Mouse (Mus musculus): ENCODE measurements around the gene Oas1h. TPM values are rescaled to one million over a fixed set of nuclear protein-coding genes. Genes with fewer than 3 reads are reported as not detected.
"Not testable (repeated sequence)": the region's sequence is repeated elsewhere in the genome, so short reads cannot be mapped to it uniquely, and the experiment has no call there.

Oas1h gene
- polyA plus RNA-seq, 1 experiment from 2014 or later = not detected

GRCm38 (mm10) chr5:120902056-120902455 lies 40.8 kb downstream of the Oas1h start:
- Histone ChIP-seq H3K27ac (no peak overlapping the region), H3K4me2 (replicated peaks) (no peak overlapping the region), H3K9ac (no peak overlapping the region), H3K36me3 (no peaks in the 10 kb centered on the region), H3K27me3 (no peaks in the 10 kb centered on the region), H3K4me3 (no peak overlapping the region), H3K9me3 (no peaks in the 10 kb centered on the region), H3K4me1 (no peaks in the 10 kb centered on the region)
- WGBS = 91% methylated on average over 5 of the region's 5 CpGs
- no peak for ATAC-seq (ENCODE audit: insufficient number of reproducible peaks, insufficient read depth, low FRiP score, low TSS enrichment)

- 32% methylated on average over 9 of the region's 12 CpGs for WGBS
- not testable (repeated sequence) for H3K27me3 ChIP-seq; H3K9me3 ChIP-seq; H3K9ac ChIP-seq; H3K36me3 ChIP-seq; ATAC-seq (ENCODE audit: insufficient number of reproducible peaks, insufficient read depth, low FRiP score, low TSS enrichment); H3K4me2 ChIP-seq (replicated peaks); H3K4me3 ChIP-seq; H3K4me1 ChIP-seq; H3K27ac ChIP-seq
Observed at GRCm38 (mm10) chr5:120906791-120907733, 45.8 kb downstream of the Oas1h start, which contains the start of gene Oas1a. TSS of gene Oas1a (minus strand) at chr5:120907521.

GRCm38 (mm10) chr5:120908196-120908920 lies 47.1 kb downstream of the Oas1h start:
- H3K27ac ChIP-seq = no peak overlapping the region
- WGBS = 42% methylated on average over 7 of the region's 7 CpGs

DNA sequence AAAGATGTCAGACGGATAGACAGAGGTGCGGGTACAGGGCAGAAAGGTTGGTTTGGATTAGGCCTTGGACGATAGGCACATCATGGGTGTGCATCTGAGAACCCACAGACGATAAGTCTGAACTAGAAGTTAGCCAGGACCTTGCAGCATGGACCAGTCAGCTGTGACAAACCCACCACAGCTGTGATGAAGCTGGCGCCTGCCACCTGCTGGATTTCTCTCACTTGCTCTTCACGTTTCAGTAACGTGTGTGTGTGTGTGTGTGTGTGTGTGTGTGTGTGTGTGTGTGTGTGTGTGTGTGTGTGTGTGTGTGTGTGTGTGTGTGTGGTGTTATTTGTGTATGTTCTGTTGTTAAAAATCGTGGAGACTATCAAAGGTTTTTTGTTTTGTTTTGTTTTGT lies 53.0 kb downstream of the Oas1h start, which contains the start of gene Oas1d:
Gene Oas1d, plus strand, starts transcription at position 333 of the 400 bp plus-strand sequence.
- H3K27ac ChIP-seq; H3K27me3 ChIP-seq; H3K4me1 ChIP-seq; H3K4me2 ChIP-seq (replicated peaks); H3K9ac ChIP-seq; H3K9me3 ChIP-seq; H3K4me3 ChIP-seq; ATAC-seq (ENCODE audit: insufficient number of reproducible peaks, insufficient read depth, low FRiP score, low TSS enrichment); H3K36me3 ChIP-seq: not testable (repeated sequence)
- WGBS = 50% methylated on average over 8 of the region's 8 CpGs

More at GRCm38 (mm10) chr5:120908196-120908920, 47.1 kb downstream of the Oas1h start:
- H3K27me3 ChIP-seq = no peaks in the 10 kb centered on the region
- no peaks in the 10 kb centered on the region for H3K36me3 ChIP-seq
- H3K4me3 ChIP-seq = no peak overlapping the region
- H3K4me1 ChIP-seq = no peaks in the 10 kb centered on the region
- H3K9ac ChIP-seq = no peak overlapping the region
- no peak overlapping the region for H3K4me2 ChIP-seq (replicated peaks)
- no peaks in the 10 kb centered on the region for H3K9me3 ChIP-seq
- ATAC-seq (ENCODE audit: insufficient number of reproducible peaks, insufficient read depth, low FRiP score, low TSS enrichment) = no peak

GRCm38 (mm10) chr5:120919156-120919935 lies 58.1 kb downstream of the Oas1h start:
- H3K9ac ChIP-seq = not testable (repeated sequence)

GRCm38 (mm10) chr5:120920296-120920695 lies 59.1 kb downstream of the Oas1h start:
- WGBS = 79% methylated on average over 3 of the region's 3 CpGs
- no peak for ATAC-seq (ENCODE audit: insufficient number of reproducible peaks, insufficient read depth, low FRiP score, low TSS enrichment)
- no peak overlapping the region for H3K4me3 ChIP-seq
- H3K27ac ChIP-seq = no peak overlapping the region
- H3K36me3 ChIP-seq = no peaks in the 10 kb centered on the region
- no peaks in the 10 kb centered on the region for H3K27me3 ChIP-seq
- no peaks in the 10 kb centered on the region for H3K4me1 ChIP-seq
- no peak overlapping the region for H3K9ac ChIP-seq
- no peak overlapping the region for H3K4me2 ChIP-seq (replicated peaks)
- H3K9me3 ChIP-seq = no peaks in the 10 kb centered on the region

More at GRCm38 (mm10) chr5:120919156-120919935, 58.1 kb downstream of the Oas1h start:
- not testable (repeated sequence) for H3K4me3 ChIP-seq; H3K4me1 ChIP-seq; H3K27me3 ChIP-seq; H3K36me3 ChIP-seq; ATAC-seq (ENCODE audit: insufficient number of reproducible peaks, insufficient read depth, low FRiP score, low TSS enrichment); H3K9me3 ChIP-seq; H3K4me2 ChIP-seq (replicated peaks); H3K27ac ChIP-seq
- WGBS = 67% methylated on average over 2 of the region's 2 CpGs

Small RNA genes within 50 kb of the gene (microRNA-seq; reads per million reads assigned to microRNA genes)
- not detected for gene Gm22907

Other genes with a start within 250 kb of the Oas1h start
- gene Rita1, start 248.8 kb upstream of the Oas1h start, polyA plus RNA-seq (2016; fragmentation: Nextera tagmentation; extraction: Ambion mirVana) = 16.7 and 17.5 TPM in 2 replicates
- gene Ddx54, start 248.7 kb upstream of the Oas1h start, polyA plus RNA-seq (2016; fragmentation: Nextera tagmentation; extraction: Ambion mirVana) = 50.9 and 53.1 TPM in 2 replicates
- not detected in 2 replicates for gene Cfap73, start 227.2 kb upstream of the Oas1h start, polyA plus RNA-seq (2016; fragmentation: Nextera tagmentation; extraction: Ambion mirVana)
- gene Rasal1, start 212.6 kb upstream of the Oas1h start, polyA plus RNA-seq (2016; fragmentation: Nextera tagmentation; extraction: Ambion mirVana) = 0.18 and 0.26 TPM in 2 replicates
- gene Dtx1, start 149.5 kb upstream of the Oas1h start, polyA plus RNA-seq (2016; fragmentation: Nextera tagmentation; extraction: Ambion mirVana) = 8.9 and 9.1 TPM in 2 replicates
- 0.18 and 0.26 TPM in 2 replicates for gene Oas2, start 111.6 kb upstream of the Oas1h start, polyA plus RNA-seq (2016; fragmentation: Nextera tagmentation; extraction: Ambion mirVana)
- gene Oas3, start 83.8 kb upstream of the Oas1h start, polyA plus RNA-seq (2016; fragmentation: Nextera tagmentation; extraction: Ambion mirVana) = 0.08 TPM in 1 of 2 replicates, not detected in the other
- gene Oas1e, start 65.9 kb upstream of the Oas1h start, polyA plus RNA-seq (2016; fragmentation: Nextera tagmentation; extraction: Ambion mirVana) = not detected in 2 replicates
- 0.22 and 0.45 TPM in 2 replicates for gene Oas1c, start 48.9 kb upstream of the Oas1h start, polyA plus RNA-seq (2016; fragmentation: Nextera tagmentation; extraction: Ambion mirVana)
- gene Oas1f, start 14.1 kb upstream of the Oas1h start, polyA plus RNA-seq (2016; fragmentation: Nextera tagmentation; extraction: Ambion mirVana) = not detected in 2 replicates
- gene Oas1g, start 26.2 kb downstream of the Oas1h start, polyA plus RNA-seq (2016; fragmentation: Nextera tagmentation; extraction: Ambion mirVana) = 0.19 and 0.41 TPM in 2 replicates
- 0.49 and 0.78 TPM in 2 replicates for gene Oas1a, start 46.1 kb downstream of the Oas1h start, polyA plus RNA-seq (2016; fragmentation: Nextera tagmentation; extraction: Ambion mirVana)
- not detected in 2 replicates for gene Oas1d, start 53.1 kb downstream of the Oas1h start, polyA plus RNA-seq (2016; fragmentation: Nextera tagmentation; extraction: Ambion mirVana)
- gene Rph3a, start 148.7 kb downstream of the Oas1h start, polyA plus RNA-seq (2016; fragmentation: Nextera tagmentation; extraction: Ambion mirVana) = 0.23 and 0.27 TPM in 2 replicates

Data from embryonic facial prominence, embryonic 12.5 days (tissue).